Mouse (Mus musculus): ENCODE data around the gene Lmx1b. TPM values are rescaled to one million over a fixed set of nuclear protein-coding genes. Genes with fewer than 3 reads are reported as not detected.

Gene Lmx1b
- total and polyA plus RNA-seq, 3 experiments, result 0.08 to 0.18 TPM; not detected in 1

DNA sequence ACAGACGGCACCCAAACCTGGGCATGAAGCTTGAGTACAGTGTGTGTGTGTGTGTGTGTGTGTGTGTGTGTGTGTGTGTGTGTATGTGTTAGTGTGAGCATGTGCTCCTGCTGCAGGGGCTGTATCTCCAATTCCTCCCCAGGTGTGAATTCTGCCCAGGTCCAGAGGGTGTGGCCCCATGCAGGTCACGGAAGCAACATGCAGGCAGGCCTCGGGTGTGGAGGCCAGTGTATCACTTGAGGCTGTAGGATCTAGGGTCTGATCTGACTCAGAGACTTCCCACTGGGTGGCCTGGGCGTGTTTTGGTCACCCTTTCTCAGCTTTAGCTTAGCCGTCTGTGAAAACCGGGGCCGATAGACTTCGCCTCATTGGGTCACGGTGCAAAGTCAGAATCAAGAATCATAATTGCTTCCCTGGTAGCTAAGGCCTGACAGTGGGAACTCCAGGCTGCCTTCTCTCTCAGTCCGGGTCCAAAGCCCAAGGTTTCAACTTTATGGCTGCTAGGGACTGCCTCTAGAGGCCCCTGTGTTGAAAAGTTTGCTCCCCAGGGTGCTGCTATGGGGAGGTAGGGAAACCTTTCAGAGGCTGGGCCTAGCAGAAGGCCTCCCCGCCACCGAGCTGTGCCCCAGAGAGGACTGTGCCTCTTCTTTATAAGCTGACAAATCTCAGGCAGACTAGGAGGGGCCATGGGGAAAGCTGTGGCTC, 38.8 kb upstream of the Lmx1b start:
- no peaks in the 10 kb centered on the region for H3K79me2 ChIP-seq (replicated peaks; ENCODE audit: control insufficient read depth, insufficient read depth, low read length)
- H3K27me3 ChIP-seq (ENCODE audit: control insufficient read depth, insufficient read depth, low read length), result no peaks in the 10 kb centered on the region
- H3K36me3 ChIP-seq (ENCODE audit: control insufficient read depth, insufficient read depth, low read length), result no peaks in the 10 kb centered on the region
- no peaks in the 10 kb centered on the region for H3K4me1 ChIP-seq (ENCODE audit: control insufficient read depth, insufficient read depth, low read length)
- intact Hi-C loops (cut with DNase I), result no loop called here
- no peak overlapping the region for H3K9ac ChIP-seq (ENCODE audit: low read depth, low read length)
- WGBS, result 80% methylated on average over 12 of the region's 12 CpGs
- TF ChIP-seq EP300 (IDR thresholded peaks at IDR 0.05; ENCODE audit: insufficient read depth, low read depth, low read length) (no peak), POLR2A (IDR thresholded peaks at IDR 0.05; ENCODE audit: insufficient read depth, low read depth, low read length) (no peak), CTCF (IDR thresholded peaks at IDR 0.05) (no peak)
- H3K4me3 ChIP-seq, result no peak overlapping the region
- DNase-seq, result no peak
- H3K27ac ChIP-seq, result no peak overlapping the region

- Histone ChIP-seq H3K4me1 (ENCODE audit: control insufficient read depth, insufficient read depth, low read length) (no peaks in the 10 kb centered on the region), H3K27me3 (ENCODE audit: control insufficient read depth, insufficient read depth, low read length) (no peaks in the 10 kb centered on the region), H3K4me3 (no peak overlapping the region), H3K79me2 (replicated peaks; ENCODE audit: control insufficient read depth, insufficient read depth, low read length) (no peaks in the 10 kb centered on the region), H3K36me3 (ENCODE audit: control insufficient read depth, insufficient read depth, low read length) (no peaks in the 10 kb centered on the region), H3K27ac (no peak overlapping the region), H3K9ac (ENCODE audit: low read depth, low read length) (no peak overlapping the region)
- WGBS, result 67% methylated on average over 10 of the region's 10 CpGs
- intact Hi-C loops (cut with DNase I), result no loop called here
- TF ChIP-seq CTCF (IDR thresholded peaks at IDR 0.05) (no peak), EP300 (IDR thresholded peaks at IDR 0.05; ENCODE audit: insufficient read depth, low read depth, low read length) (no peak), POLR2A (IDR thresholded peaks at IDR 0.05; ENCODE audit: insufficient read depth, low read depth, low read length) (no peak)
- no peak for DNase-seq
Observed at GRCm38 (mm10) chr2:33672701-33673472, 32.6 kb upstream of the Lmx1b start.

DNA sequence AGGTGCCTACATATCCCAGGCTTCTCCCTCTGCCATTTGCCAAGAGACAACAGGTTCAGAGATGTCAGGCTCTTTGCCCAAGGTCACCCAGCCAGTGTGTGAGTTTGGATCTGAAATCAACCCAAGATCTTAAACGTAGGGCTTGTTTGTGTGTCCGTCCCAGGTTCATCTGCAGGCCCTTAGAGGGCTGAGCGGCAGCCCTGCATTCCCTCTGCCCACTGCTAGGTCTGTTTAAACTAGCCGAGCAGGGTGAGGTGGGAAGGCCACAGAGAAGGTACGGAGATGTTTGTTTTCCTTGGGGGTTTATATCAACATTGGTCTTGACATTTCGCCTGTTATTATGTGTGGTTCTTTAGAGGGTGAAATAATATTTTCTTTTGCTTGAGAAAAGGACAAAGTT, 28.4 kb upstream of the Lmx1b start:
- TF ChIP-seq POLR2A (IDR thresholded peaks at IDR 0.05; ENCODE audit: insufficient read depth, low read depth, low read length), result no peak
- TF ChIP-seq CTCF (IDR thresholded peaks at IDR 0.05), result no peak
- TF ChIP-seq EP300 (IDR thresholded peaks at IDR 0.05; ENCODE audit: insufficient read depth, low read depth, low read length), result no peak
- Histone ChIP-seq H3K27ac (no peak overlapping the region), H3K4me3 (no peak overlapping the region), H3K36me3 (ENCODE audit: control insufficient read depth, insufficient read depth, low read length) (no peaks in the 10 kb centered on the region), H3K9ac (ENCODE audit: low read depth, low read length) (no peak overlapping the region), H3K79me2 (replicated peaks; ENCODE audit: control insufficient read depth, insufficient read depth, low read length) (no peaks in the 10 kb centered on the region), H3K27me3 (ENCODE audit: control insufficient read depth, insufficient read depth, low read length) (no peaks in the 10 kb centered on the region), H3K4me1 (ENCODE audit: control insufficient read depth, insufficient read depth, low read length) (no peaks in the 10 kb centered on the region)
- intact Hi-C loops (cut with DNase I), result no loop called here
- DNase-seq, result no peak
- 60% methylated on average over 6 of the region's 6 CpGs for WGBS

- Histone ChIP-seq H3K36me3 (ENCODE audit: control insufficient read depth, insufficient read depth, low read length) (no peaks in the 10 kb centered on the region), H3K9ac (ENCODE audit: low read depth, low read length) (no peak overlapping the region), H3K79me2 (replicated peaks; ENCODE audit: control insufficient read depth, insufficient read depth, low read length) (no peaks in the 10 kb centered on the region), H3K4me1 (ENCODE audit: control insufficient read depth, insufficient read depth, low read length) (no peaks in the 10 kb centered on the region), H3K27ac (no peak overlapping the region), H3K4me3 (no peak overlapping the region), H3K27me3 (ENCODE audit: control insufficient read depth, insufficient read depth, low read length) (no peaks in the 10 kb centered on the region)
- TF ChIP-seq POLR2A (IDR thresholded peaks at IDR 0.05; ENCODE audit: insufficient read depth, low read depth, low read length) (no peak), CTCF (IDR thresholded peaks at IDR 0.05) (no peak), EP300 (IDR thresholded peaks at IDR 0.05; ENCODE audit: insufficient read depth, low read depth, low read length) (no peak)
- WGBS, result 39% methylated on average over 11 of the region's 11 CpGs
- intact Hi-C loops (cut with DNase I), result no loop called here
- no peak for DNase-seq
Observed at GRCm38 (mm10) chr2:33666388-33666945, 26.2 kb upstream of the Lmx1b start.

DNA sequence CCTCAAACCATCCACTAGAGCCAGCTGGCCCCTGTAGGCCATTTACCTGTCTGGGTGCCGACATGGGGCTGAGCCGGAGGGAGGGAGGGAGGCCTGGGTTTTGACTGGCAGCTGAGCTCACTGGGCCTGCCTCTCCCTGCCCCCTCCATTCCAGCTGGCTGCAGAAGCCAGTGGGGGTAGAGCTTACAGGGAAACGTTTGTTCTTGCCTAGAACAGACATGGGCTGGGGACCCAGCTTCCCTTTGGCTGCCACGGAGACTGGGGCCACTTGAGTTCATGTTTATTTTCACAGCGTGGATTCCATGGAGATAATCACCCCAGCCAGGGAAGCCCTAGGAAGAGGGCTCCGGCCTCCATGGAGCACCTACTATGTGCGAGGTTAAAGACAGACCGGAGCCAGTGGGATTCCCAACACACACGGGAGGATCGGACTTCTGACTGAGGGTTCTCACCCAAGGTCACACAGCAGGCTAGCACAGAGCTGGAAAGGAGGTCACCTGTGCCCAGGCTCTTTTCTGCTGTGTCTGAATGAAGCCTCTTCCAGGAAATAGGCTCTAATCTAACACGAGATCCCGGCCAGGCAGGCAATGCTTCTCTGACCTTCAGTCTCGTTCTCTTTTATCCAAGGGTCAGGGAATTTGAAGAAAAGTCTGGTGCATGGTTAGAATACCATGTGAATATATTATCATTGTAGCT, 25.2 kb upstream of the Lmx1b start:
- Histone ChIP-seq H3K36me3 (ENCODE audit: control insufficient read depth, insufficient read depth, low read length) (no peaks in the 10 kb centered on the region), H3K79me2 (replicated peaks; ENCODE audit: control insufficient read depth, insufficient read depth, low read length) (no peaks in the 10 kb centered on the region), H3K4me3 (no peak overlapping the region), H3K9ac (ENCODE audit: low read depth, low read length) (no peak overlapping the region), H3K4me1 (ENCODE audit: control insufficient read depth, insufficient read depth, low read length) (no peaks in the 10 kb centered on the region), H3K27ac (no peak overlapping the region), H3K27me3 (ENCODE audit: control insufficient read depth, insufficient read depth, low read length) (no peaks in the 10 kb centered on the region)
- WGBS, result 11% methylated on average over 13 of the region's 13 CpGs
- intact Hi-C loops (cut with DNase I), result no loop called here
- TF ChIP-seq CTCF (IDR thresholded peaks at IDR 0.05), result no peak
- TF ChIP-seq EP300 (IDR thresholded peaks at IDR 0.05; ENCODE audit: insufficient read depth, low read depth, low read length), result no peak
- no peak for TF ChIP-seq POLR2A (IDR thresholded peaks at IDR 0.05; ENCODE audit: insufficient read depth, low read depth, low read length)
- peak; percentile 33 to 50 for DNase-seq

All from heart, adult 2 months (tissue).